Mouse (Mus musculus) forebrain, postnatal 0 days (tissue): ENCODE data around the gene Chrna10. TPM values are rescaled to one million over a fixed set of nuclear protein-coding genes. Genes with fewer than 3 reads are reported as not detected.

Experiments
- ATAC-seq: fragments of 200-750 bp; cut with Nextera tagmentation; 2 replicates; pipeline ENCODE4 v1.8.0; 2017; ENCODE audit warnings: mild to moderate bottlenecking, moderate library complexity
- DNase-seq: peaks from one replicate; pipeline ENCODE4 v3.0.0-alpha.2; 2015
- H3K27ac ChIP-seq: fragments of 300-500 bp; sonication (generic); 2 replicates; pipeline ENCODE4 v1.5.1; 2014; ENCODE audit warnings: low read depth, mild to moderate bottlenecking, antibody characterized with exemption, low read length, moderate library complexity, mixed read lengths
- H3K27me3 ChIP-seq: fragments of 300-500 bp; sonication (generic); 2 replicates; pipeline ENCODE4 v1.6.1; 2014; ENCODE audit warnings: mild to moderate bottlenecking, low read length, mixed read lengths; ENCODE audit not compliant: insufficient read depth
- H3K36me3 ChIP-seq: fragments of 300-500 bp; sonication (generic); 2 replicates; pipeline ENCODE4 v1.6.1; 2014; ENCODE audit warnings: mild to moderate bottlenecking, moderate library complexity; ENCODE audit not compliant: insufficient read depth
- H3K4me1 ChIP-seq: fragments of 300-500 bp; sonication (generic); 2 replicates; pipeline ENCODE4 v1.6.1; 2014; ENCODE audit warnings: antibody characterized with exemption; ENCODE audit not compliant: insufficient read depth
- H3K4me2 ChIP-seq: fragments of 300-500 bp; sonication (generic); 2 replicates; pipeline ENCODE4 v1.6.1; 2014; ENCODE audit warnings: low read depth, mild to moderate bottlenecking, moderate library complexity
- H3K4me3 ChIP-seq: fragments of 300-500 bp; sonication (generic); 2 replicates; pipeline ENCODE4 v1.5.1; 2014; ENCODE audit warnings: low read depth, low read length, mixed read lengths
- H3K9ac ChIP-seq: fragments of 300-500 bp; sonication (generic); 2 replicates; pipeline ENCODE4 v1.6.1; 2014; ENCODE audit warnings: mild to moderate bottlenecking
- H3K9me3 ChIP-seq: fragments of 300-500 bp; sonication (generic); 2 replicates; pipeline ENCODE4 v1.6.1; 2016; ENCODE audit warnings: low read length
- CTCF ChIP-seq: sonication (generic); IDR thresholded peaks from 2 replicates; pipeline ENCODE4 v1.5.1; 2016; ENCODE audit warnings: antibody characterized with exemption, control low read depth, low read depth
- WGBS: fragments of 180-500 bp; shearing (Covaris S2); extraction: QIAGEN DNeasy Blood & Tissue Kit; methylation state at CpG from one replicate; pipeline ENCODE4 v1.1.7; 2014; 5-methylcytosine and 5-hydroxymethylcytosine counted together
- polyA plus RNA-seq: library from polyadenylated mRNA; unstranded; fragments of >200 nt; fragmentation: Nextera tagmentation; extraction: Ambion mirVana; gene quantifications from 2 replicates; pipeline ENCODE4 v1.2.1, GENCODE M21; 2015
- total RNA-seq: library from RNA; depleted of rRNA; stranded (reverse); fragments of >200 nt; gene quantifications from 2 replicates; pipeline ENCODE4 v1.2.3, GENCODE M21; 2014; rRNA removed

Gene Chrna10
- 0.23 and 0.62 TPM in 2 replicates for total RNA-seq
- polyA plus RNA-seq = 0.16 TPM in 1 of 2 replicates, not detected in the other

DNA sequence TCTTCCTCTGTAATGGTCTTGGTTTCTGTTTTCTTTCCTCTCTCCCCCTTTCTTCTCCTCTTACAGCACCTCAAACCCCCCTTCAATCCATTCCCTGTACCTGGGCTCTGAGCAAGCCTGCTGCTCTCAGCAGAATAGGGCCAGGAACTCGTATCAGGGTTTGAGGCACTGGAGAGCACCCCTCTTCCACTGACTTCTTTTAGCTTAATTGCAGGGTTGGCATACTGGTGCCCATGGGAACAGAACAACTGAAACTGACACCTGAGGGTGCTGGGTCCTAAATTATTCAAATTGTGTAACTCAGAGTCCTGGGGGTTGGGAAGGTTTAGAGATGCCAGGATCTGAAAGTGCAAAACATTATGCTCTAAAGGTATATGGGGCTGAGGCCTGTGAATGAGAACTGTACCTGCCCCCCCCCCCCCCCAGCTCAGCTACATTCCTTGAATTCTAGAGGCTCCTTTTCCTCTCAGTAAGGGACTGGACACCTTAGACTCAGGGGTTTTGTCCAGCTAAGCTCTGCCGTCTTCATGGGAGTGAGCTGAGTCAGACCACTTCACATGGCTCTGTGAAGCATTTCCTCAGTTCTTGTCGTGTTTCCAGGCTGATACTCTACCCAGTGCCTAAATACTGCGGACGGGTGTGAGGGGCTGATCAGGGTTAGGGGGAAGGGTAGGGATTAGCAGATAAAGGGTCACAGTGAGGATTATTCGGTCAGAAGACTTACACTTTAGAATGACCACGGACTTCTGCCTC is at the start of gene Chrna10:
Gene Chrna10, minus strand, starts transcription at position 250 of the 753 bp plus-strand sequence.
- no peaks in the 10 kb centered on the region for H3K27me3 ChIP-seq
- no peak within 1 kb of the TSS for H3K9ac ChIP-seq
- no peak for DNase-seq
- no peaks in the 10 kb centered on the region for H3K9me3 ChIP-seq
- no peak within 1 kb of the TSS for H3K27ac ChIP-seq
- H3K4me3 ChIP-seq = no peak within 1 kb of the TSS
- peaks cover 34% of the 10 kb centered on the region for H3K36me3 ChIP-seq
- H3K4me2 ChIP-seq = no peak within 1 kb of the TSS
- TF ChIP-seq CTCF = no peak
- 46% methylated on average over 7 of the region's 7 CpGs for WGBS
- H3K4me1 ChIP-seq = no peaks in the 10 kb centered on the region
- no peak for ATAC-seq

DNA sequence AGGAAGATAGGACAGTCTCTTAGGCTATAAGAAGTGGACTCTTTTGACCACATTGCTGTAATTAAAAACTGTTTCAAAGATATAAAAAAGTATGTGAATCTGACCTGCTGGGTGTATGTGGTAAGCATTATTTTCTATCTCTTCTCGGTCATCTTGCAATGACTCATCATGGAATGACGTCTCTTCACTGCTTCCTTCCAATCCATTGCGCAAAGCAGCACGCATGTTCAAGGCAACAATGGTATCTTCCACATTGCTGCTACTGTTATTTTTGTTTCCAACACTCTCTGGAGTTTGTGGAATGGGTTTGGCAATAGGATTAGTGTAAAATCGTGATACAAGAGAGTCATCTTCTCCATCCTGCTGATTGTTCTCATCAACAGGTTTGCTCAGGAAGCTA is 37.1 kb upstream of the Chrna10 start:
- 93% methylated on average over 5 of the region's 5 CpGs for WGBS
- H3K36me3 ChIP-seq = peaks cover 37% of the 10 kb centered on the region

DNA sequence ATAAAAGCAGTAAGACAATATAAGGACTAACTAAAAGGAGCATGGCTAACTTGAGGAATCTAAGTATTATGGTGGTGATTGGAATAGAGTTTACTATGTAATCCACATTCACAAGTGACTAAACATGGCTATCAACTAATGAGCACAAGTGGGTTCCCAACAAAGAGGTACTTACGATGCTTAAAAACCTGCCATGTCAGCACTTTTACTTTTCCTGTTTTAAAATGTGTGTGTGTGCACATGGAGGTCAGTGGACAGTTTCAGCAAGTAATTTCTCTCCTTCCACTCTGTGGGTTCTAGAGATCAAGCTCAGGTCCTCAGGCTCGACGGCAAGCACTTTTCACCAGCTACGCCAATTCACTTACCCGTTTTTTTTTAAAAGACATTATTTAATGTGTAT is 21.3 kb upstream of the Chrna10 start:
- WGBS = 97% methylated on average over 5 of the region's 5 CpGs
- H3K4me3 ChIP-seq = no peak overlapping the region
- TF ChIP-seq CTCF = no peak
- H3K36me3 ChIP-seq = peaks cover 47% of the 10 kb centered on the region
- no peak overlapping the region for H3K4me2 ChIP-seq
- no peaks in the 10 kb centered on the region for H3K27me3 ChIP-seq
- no peak for DNase-seq
- no peak overlapping the region for H3K27ac ChIP-seq
- no peak for ATAC-seq
- no peaks in the 10 kb centered on the region for H3K4me1 ChIP-seq
- no peak overlapping the region for H3K9ac ChIP-seq
- H3K9me3 ChIP-seq = no peaks in the 10 kb centered on the region

More for the DNA sequence above, 37.1 kb upstream of the Chrna10 start:
- no peak overlapping the region for H3K4me2 ChIP-seq
- no peak for ATAC-seq
- no peak for TF ChIP-seq CTCF
- H3K27ac ChIP-seq = no peak overlapping the region
- no peaks in the 10 kb centered on the region for H3K9me3 ChIP-seq
- H3K9ac ChIP-seq = no peak overlapping the region
- DNase-seq = no peak
- H3K4me3 ChIP-seq = no peak overlapping the region
- H3K4me1 ChIP-seq = no peaks in the 10 kb centered on the region
- no peaks in the 10 kb centered on the region for H3K27me3 ChIP-seq

DNA sequence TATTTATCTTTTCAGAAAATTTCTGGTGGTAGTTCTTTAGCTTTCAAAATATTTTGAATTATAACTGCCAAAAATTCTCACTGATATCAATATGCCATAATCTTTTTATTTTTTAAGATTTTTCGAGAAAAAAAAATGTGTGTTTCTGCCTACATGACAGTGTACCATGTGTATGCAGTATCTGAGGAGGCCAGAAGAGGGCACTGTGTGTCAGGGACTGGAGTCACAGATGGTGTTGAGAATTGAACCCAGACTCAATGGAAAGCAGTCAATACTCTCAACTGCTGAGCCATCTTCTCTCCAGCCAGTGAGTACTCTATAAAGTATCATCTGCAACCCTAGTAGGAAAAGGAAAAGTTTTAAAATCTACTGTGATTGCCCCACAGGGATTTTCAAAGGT is 20.8 kb upstream of the Chrna10 start:
- 83% methylated on average over 1 of the region's 1 CpGs for WGBS
- H3K9ac ChIP-seq = no peak overlapping the region

DNA sequence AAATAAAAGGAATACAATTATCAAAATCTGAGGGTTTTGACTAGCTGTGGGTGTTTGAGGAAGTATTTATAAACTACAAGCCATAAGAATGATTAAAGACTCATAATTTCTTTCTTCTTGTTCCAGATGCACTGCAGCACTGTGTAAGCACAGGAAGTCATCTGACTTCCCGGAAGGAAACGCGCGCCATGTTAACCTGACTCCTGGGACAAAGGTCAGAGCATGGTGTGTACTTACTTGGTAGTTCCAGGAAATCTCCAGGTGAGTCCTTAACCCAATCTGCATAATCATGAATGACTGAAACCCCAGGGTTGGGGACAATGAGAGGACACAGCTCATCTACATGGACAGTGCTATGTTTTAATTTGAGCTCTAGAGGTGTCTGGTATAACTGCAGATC is 15.8 kb upstream of the Chrna10 start:
- no peak overlapping the region for H3K27ac ChIP-seq
- ATAC-seq = no peak
- WGBS = 94% methylated on average over 4 of the region's 4 CpGs
- peaks cover 60% of the 10 kb centered on the region for H3K36me3 ChIP-seq
- no peaks in the 10 kb centered on the region for H3K27me3 ChIP-seq
- H3K9me3 ChIP-seq = no peaks in the 10 kb centered on the region
- H3K4me2 ChIP-seq = no peak overlapping the region
- no peak overlapping the region for H3K9ac ChIP-seq
- DNase-seq = no peak
- no peaks in the 10 kb centered on the region for H3K4me1 ChIP-seq
- no peak for TF ChIP-seq CTCF
- no peak overlapping the region for H3K4me3 ChIP-seq

More for the DNA sequence above, 20.8 kb upstream of the Chrna10 start:
- DNase-seq (peak; percentile 33), ATAC-seq (peak; percentile 53; the same call in 1 of the 2 replicates)
- H3K36me3 ChIP-seq = peaks cover 51% of the 10 kb centered on the region
- no peak overlapping the region for H3K4me3 ChIP-seq
- no peaks in the 10 kb centered on the region for H3K27me3 ChIP-seq
- H3K27ac ChIP-seq = no peak overlapping the region
- peak; percentile 53 for TF ChIP-seq CTCF
- no peaks in the 10 kb centered on the region for H3K4me1 ChIP-seq
- no peaks in the 10 kb centered on the region for H3K9me3 ChIP-seq
- H3K4me2 ChIP-seq = no peak overlapping the region

DNA sequence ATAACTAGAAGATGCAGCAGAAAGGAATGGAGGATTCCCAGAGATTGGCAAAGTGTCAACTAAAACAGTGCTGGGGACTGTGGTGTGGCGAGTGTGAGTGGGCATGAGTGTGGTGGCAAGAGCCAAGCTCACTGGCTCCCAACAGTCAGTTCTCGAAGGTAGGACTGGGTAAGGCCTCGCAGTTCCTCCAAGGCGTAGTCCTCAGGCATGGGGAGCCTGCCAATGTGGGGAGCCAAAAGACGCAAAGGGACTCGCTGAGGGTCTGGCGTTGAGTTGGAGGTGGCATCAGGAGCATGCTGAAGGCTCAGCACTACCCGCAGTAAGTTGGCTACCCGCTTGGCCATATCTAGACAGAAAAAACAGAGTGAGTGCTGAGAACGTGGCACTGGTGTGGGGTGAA is 3.7 kb upstream of the Chrna10 start:
- Histone ChIP-seq H3K9me3 (no peaks in the 10 kb centered on the region), H3K4me1 (no peaks in the 10 kb centered on the region), H3K4me3 (no peak overlapping the region), H3K27ac (no peak overlapping the region), H3K4me2 (no peak overlapping the region), H3K36me3 (peaks cover 70% of the 10 kb centered on the region), H3K9ac (no peak overlapping the region), H3K27me3 (no peaks in the 10 kb centered on the region)
- no peak for TF ChIP-seq CTCF
- WGBS = 92% methylated on average over 10 of the region's 10 CpGs
- DNase-seq (no peak), ATAC-seq (no peak)

DNA sequence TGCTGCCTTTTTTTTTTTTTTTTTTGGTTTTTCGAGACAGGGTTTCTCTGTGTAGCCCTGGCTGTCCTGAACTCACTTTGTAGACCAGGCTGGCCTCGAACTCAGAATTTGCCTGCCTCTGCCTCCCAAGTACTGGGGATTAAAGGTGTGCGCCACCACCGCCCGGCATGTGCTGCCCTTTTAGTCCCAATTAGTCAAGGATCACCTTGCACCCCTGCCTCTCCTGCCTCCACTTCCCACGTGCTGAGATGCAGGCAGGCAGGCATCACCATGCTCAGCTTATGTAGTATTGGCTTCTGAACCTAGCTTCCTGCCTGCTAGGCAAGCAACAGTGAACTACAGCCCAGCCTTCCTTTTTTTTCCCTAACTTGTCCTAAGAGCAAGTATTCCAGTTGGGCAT is 754 bp upstream of the Chrna10 start:
- WGBS = 74% methylated on average over 6 of the region's 6 CpGs

More for the DNA sequence above, 754 bp upstream of the Chrna10 start:
- no peak for TF ChIP-seq CTCF
- no peak overlapping the region for H3K4me3 ChIP-seq
- ATAC-seq = no peak
- peaks cover 40% of the 10 kb centered on the region for H3K36me3 ChIP-seq
- no peaks in the 10 kb centered on the region for H3K4me1 ChIP-seq
- H3K27me3 ChIP-seq = no peaks in the 10 kb centered on the region
- no peak overlapping the region for H3K9ac ChIP-seq
- no peak overlapping the region for H3K27ac ChIP-seq
- DNase-seq = no peak
- no peaks in the 10 kb centered on the region for H3K9me3 ChIP-seq
- H3K4me2 ChIP-seq = no peak overlapping the region
